Comparison of ENCODE assay signal across 14 mouse cellular contexts in genomic region chr4:74277486-74277885, GRCm38 (mm10). TPM values are rescaled to one million over a fixed set of nuclear protein-coding genes. Genes with fewer than 3 reads are reported as not detected.
DNase-seq lines count a peak whose midpoint lies in the region; ATAC-seq lines count a peak whose summit lies in the region.
"Had no signal": no experiment of that assay in that cellular context is flagged by ENCODE, and none has a peak within 500 bp of the region (broad histone marks: within the 10 kb centered on the region; RNA-seq: fewer than 3 reads in every experiment).

No protein-coding gene starts in this region.

- ATAC-seq in hindbrain, embryonic 11.5 days (ENCODE audit: low FRiP score) = peak; percentile 45; the same call in 1 of the 2 replicates
- peak; percentile 56; the same call in 1 of the 2 replicates for ATAC-seq in neural tube, embryonic 14.5 days (ENCODE audit: low read depth)
- no peak for ATAC-seq in neural tube, embryonic 15.5 days (ENCODE audit: low FRiP score)
- ATAC-seq: liver, postnatal 0 days had no signal

- no peak for DNase-seq in hindbrain, embryonic 11.5 days (ENCODE audit: low spot score)
- DNase-seq in hindbrain, embryonic 10.5 days (ENCODE audit: low spot score) = no peak
- DNase-seq in cerebellum, postnatal 25 days = peak; percentile 48 to 77
- no peak for DNase-seq in heart, postnatal 25 days (ENCODE audit: low spot score)
- DNase-seq in embryo, embryonic 10.5 days (ENCODE audit: low spot score) = no peak
- DNase-seq: adrenal gland, adult 8-10 months; kidney, adult 9 months; liver, postnatal 0 days; thymus, postnatal 4 days had no signal

- no peak overlapping the region for H3K9ac ChIP-seq in hindbrain, embryonic 11.5 days (ENCODE audit: low read depth, low read length)
- H3K9ac ChIP-seq in neural tube, embryonic 14.5 days (replicated peaks; ENCODE audit: low read depth, low read length) = no peak overlapping the region
- no peak overlapping the region for H3K9ac ChIP-seq in neural tube, embryonic 15.5 days (replicated peaks)
- H3K9ac ChIP-seq: heart, embryonic 13.5 days; limb, embryonic 13.5 days; liver, postnatal 0 days had no signal

- intact Hi-C loops in heart, postnatal 25 days (cut with DNase I) = no loop called here

- H3K36me3 ChIP-seq in hindbrain, embryonic 11.5 days (ENCODE audit: control insufficient read depth, insufficient read depth, low read length) = no peaks in the 10 kb centered on the region
- H3K36me3 ChIP-seq in hindbrain, embryonic 10.5 days = peaks cover 8% of the 10 kb centered on the region
- H3K36me3 ChIP-seq in neural tube, embryonic 14.5 days (ENCODE audit: control insufficient read depth, insufficient read depth, low read length) = no peaks in the 10 kb centered on the region
- H3K36me3 ChIP-seq in neural tube, embryonic 15.5 days = peaks cover 6% of the 10 kb centered on the region; the same call in 1 of the 2 replicates

- 86% methylated on average over 1 of the region's 1 CpGs for WGBS in hindbrain, embryonic 11.5 days
- WGBS in hindbrain, embryonic 10.5 days = 81% methylated on average over 1 of the region's 1 CpGs
- WGBS in neural tube, embryonic 14.5 days = 95% methylated on average over 1 of the region's 1 CpGs
- 89% methylated on average over 1 of the region's 1 CpGs for WGBS in neural tube, embryonic 15.5 days

- no peak overlapping the region for H3K4me3 ChIP-seq in hindbrain, embryonic 11.5 days (ENCODE audit: low read depth, low read length)
- H3K4me3 ChIP-seq in hindbrain, embryonic 10.5 days = no peak overlapping the region
- no peak overlapping the region for H3K4me3 ChIP-seq in neural tube, embryonic 14.5 days (ENCODE audit: low read depth, low read length)
- H3K4me3 ChIP-seq in neural tube, embryonic 15.5 days (replicated peaks) = no peak overlapping the region
- H3K4me3 ChIP-seq: heart, embryonic 13.5 days; layer of hippocampus, adult 2 months; limb, embryonic 13.5 days had no signal

- no peaks in the 10 kb centered on the region for H3K4me1 ChIP-seq in hindbrain, embryonic 11.5 days (replicated peaks; ENCODE audit: control insufficient read depth, insufficient read depth, low read length)
- H3K4me1 ChIP-seq in hindbrain, embryonic 10.5 days (replicated peaks) = no peaks in the 10 kb centered on the region
- no peaks in the 10 kb centered on the region for H3K4me1 ChIP-seq in neural tube, embryonic 14.5 days (ENCODE audit: control insufficient read depth, insufficient read depth, low read length)
- no peaks in the 10 kb centered on the region for H3K4me1 ChIP-seq in neural tube, embryonic 15.5 days
- H3K4me1 ChIP-seq: heart, embryonic 13.5 days; limb, embryonic 13.5 days had no signal

- no peaks in the 10 kb centered on the region for H3K9me3 ChIP-seq in hindbrain, embryonic 11.5 days (ENCODE audit: control insufficient read depth, low read length)
- no peaks in the 10 kb centered on the region for H3K9me3 ChIP-seq in hindbrain, embryonic 10.5 days
- H3K9me3 ChIP-seq in neural tube, embryonic 14.5 days (ENCODE audit: control insufficient read depth, low read length) = no peaks in the 10 kb centered on the region
- no peaks in the 10 kb centered on the region for H3K9me3 ChIP-seq in neural tube, embryonic 15.5 days (replicated peaks)
- H3K9me3 ChIP-seq: heart, embryonic 13.5 days; limb, embryonic 13.5 days had no signal

- no peak overlapping the region for H3K4me2 ChIP-seq in hindbrain, embryonic 11.5 days (replicated peaks; ENCODE audit: low read depth, low read length)
- no peak overlapping the region for H3K4me2 ChIP-seq in neural tube, embryonic 14.5 days (ENCODE audit: low read depth, low read length)
- H3K4me2 ChIP-seq in neural tube, embryonic 15.5 days = no peak overlapping the region
- H3K4me2 ChIP-seq: heart, embryonic 13.5 days; limb, embryonic 13.5 days had no signal

- no peaks in the 10 kb centered on the region for H3K27me3 ChIP-seq in hindbrain, embryonic 11.5 days (ENCODE audit: control insufficient read depth, insufficient read depth, low read length)
- no peaks in the 10 kb centered on the region for H3K27me3 ChIP-seq in hindbrain, embryonic 10.5 days (ENCODE audit: insufficient read depth, poor library complexity, severe bottlenecking)
- H3K27me3 ChIP-seq in neural tube, embryonic 14.5 days (ENCODE audit: control insufficient read depth, insufficient read depth, low read length) = no peaks in the 10 kb centered on the region
- no peaks in the 10 kb centered on the region for H3K27me3 ChIP-seq in neural tube, embryonic 15.5 days (replicated peaks)
- H3K27me3 ChIP-seq: heart, embryonic 13.5 days; limb, embryonic 13.5 days had no signal

- no peak overlapping the region for H3K27ac ChIP-seq in hindbrain, embryonic 11.5 days (ENCODE audit: low read depth, low read length)
- H3K27ac ChIP-seq in hindbrain, embryonic 10.5 days = no peak overlapping the region
- H3K27ac ChIP-seq in neural tube, embryonic 14.5 days (ENCODE audit: low read depth, low read length) = no peak overlapping the region
- H3K27ac ChIP-seq in neural tube, embryonic 15.5 days (replicated peaks) = no peak overlapping the region
- H3K27ac ChIP-seq: heart, embryonic 13.5 days; layer of hippocampus, adult 2 months; limb, embryonic 13.5 days had no signal

RNA-seq across cellular contexts. Expression of gene Kdm4c, which starts 35.2 kb away (rescaled TPM):
- 17.8 and 18.3 TPM in 2 replicates for polyA plus RNA-seq in hindbrain, embryonic 11.5 days (2014; fragmentation: Nextera tagmentation; extraction: Ambion mirVana)
- 10.2 TPM in 2 replicates for polyA plus RNA-seq in hindbrain, embryonic 10.5 days (2016; fragmentation: Nextera tagmentation; extraction: Ambion mirVana)
- polyA plus RNA-seq in neural tube, embryonic 14.5 days (2014; fragmentation: Nextera tagmentation; extraction: Ambion mirVana) = 22.8 and 24.5 TPM in 2 replicates
- 15.8 and 15.9 TPM in 2 replicates for polyA plus RNA-seq in neural tube, embryonic 15.5 days (2015; fragmentation: Nextera tagmentation; extraction: Ambion mirVana)
- 10 to 100 TPM; 12.3 to 12.8 TPM for total RNA-seq in heart, postnatal 25 days (2021)

Comparison
In these comparisons a context has a peak if more than half of its experiments do, and no peak if none do; other contexts are left out.
1. DNase-seq: peak in cerebellum, postnatal 25 days (2 of 2); none in hindbrain, embryonic 11.5 days (single experiment), hindbrain, embryonic 10.5 days (single experiment), heart, postnatal 25 days (single experiment) and embryo, embryonic 10.5 days (single experiment).